Mouse (Mus musculus) skeletal muscle tissue, adult 2 months (tissue): ENCODE measurements at regions not wholly inside any gene's neighbourhood (a gene's known extent, or its start where the extent isn't known, plus 50 kb on each side); places are given as distances from the start of the nearest gene placed in this dataset.
A peak's percentile ranks its signal among the peaks of the same experiment; 100 is the strongest.

Experiments used
- DNase-seq: peaks from one replicate; pipeline ENCODE4 v3.0.0-alpha.2; 2012; ENCODE audit warnings: low read depth, low spot score

- DNase-seq, result no peak
Measured at GRCm38 (mm10) chr3:128226930-128227585, 330.9 kb upstream of the Fam241a start.

- no peak for DNase-seq
Measured at GRCm38 (mm10) chr3:128226503-128226902, 330.4 kb upstream of the Fam241a start.

- DNase-seq, result no peak
Measured at GRCm38 (mm10) chr3:128222344-128222743, 326.2 kb upstream of the Fam241a start.

GRCm38 (mm10) chr3:128221625-128222024, 325.5 kb upstream of the Fam241a start:
- DNase-seq, result no peak

GRCm38 (mm10) chr3:128220776-128221550, 324.8 kb upstream of the Fam241a start:
- DNase-seq, result no peak

GRCm38 (mm10) chr3:128217765-128218415, 321.8 kb upstream of the Fam241a start:
- DNase-seq, result no peak

- DNase-seq, result peak; percentile 4
Measured at GRCm38 (mm10) chr3:128212256-128212655, 316.1 kb upstream of the Fam241a start.

- no peak for DNase-seq
Measured at GRCm38 (mm10) chr3:128210591-128210990, 314.5 kb upstream of the Fam241a start.

- no peak for DNase-seq
Measured at GRCm38 (mm10) chr3:128206948-128207347, 310.8 kb upstream of the Fam241a start.

GRCm38 (mm10) chr3:128206483-128206882, 310.4 kb upstream of the Fam241a start:
- DNase-seq, result no peak

GRCm38 (mm10) chr3:128200574-128201235, 304.6 kb upstream of the Fam241a start:
- DNase-seq, result no peak

GRCm38 (mm10) chr3:128199466-128199865, 303.3 kb upstream of the Fam241a start:
- DNase-seq, result no peak

- DNase-seq, result no peak
Measured at GRCm38 (mm10) chr3:128192046-128192800, 296.1 kb upstream of the Fam241a start.

- no peak for DNase-seq
Measured at GRCm38 (mm10) chr3:128187330-128188044, 291.4 kb upstream of the Fam241a start.

GRCm38 (mm10) chr3:128186278-128186677, 290.2 kb upstream of the Fam241a start:
- DNase-seq, result no peak

- DNase-seq, result no peak
Measured at GRCm38 (mm10) chr3:128181221-128181908, 285.2 kb upstream of the Fam241a start.

- no peak for DNase-seq
Measured at GRCm38 (mm10) chr3:128149216-128149615, 253.1 kb upstream of the Fam241a start.

GRCm38 (mm10) chr3:128145329-128145728, 249.2 kb upstream of the Fam241a start:
- no peak for DNase-seq

GRCm38 (mm10) chr3:128127836-128128235, 231.7 kb upstream of the Fam241a start:
- no peak for DNase-seq

- DNase-seq, result no peak
Measured at GRCm38 (mm10) chr3:128126664-128127063, 230.5 kb upstream of the Fam241a start.
